Mouse (Mus musculus) thymus, postnatal 10 days (tissue): Measurements from ENCODE around the gene Minpp1.

Experiments used
- DNase-seq, 2 experiments: peaks; one replicate each; pipeline ENCODE4 v3.0.0; 2021; ENCODE audit warnings: low spot score in 2 of 2

Gene Minpp1

DNA sequence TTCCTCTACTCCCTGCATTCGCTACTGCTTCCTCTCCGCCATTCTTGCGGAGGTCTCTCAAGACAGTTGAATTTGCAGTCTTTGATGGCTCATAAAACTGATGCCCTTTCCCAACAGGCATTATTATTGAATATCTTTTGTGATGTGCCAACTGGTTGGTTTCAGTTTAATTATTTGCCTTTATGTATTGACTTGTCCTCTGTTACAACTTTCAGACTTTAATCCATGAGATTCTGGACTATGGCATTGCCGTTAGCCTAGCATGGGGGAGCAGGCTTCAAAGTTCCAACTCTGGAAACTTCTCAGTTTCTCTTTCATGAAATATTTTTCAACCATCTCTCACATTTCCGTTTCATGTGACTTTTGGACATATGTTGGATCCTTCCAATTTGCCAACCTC lies 41.6 kb downstream of the Minpp1 start:
- no peak for DNase-seq

GRCm38 (mm10) chr19:32528723-32529122 lies 43.2 kb downstream of the Minpp1 start:
- no peak for DNase-seq

- DNase-seq = no peak
Observed at GRCm38 (mm10) chr19:32529252-32529942, 43.8 kb downstream of the Minpp1 start.

DNA sequence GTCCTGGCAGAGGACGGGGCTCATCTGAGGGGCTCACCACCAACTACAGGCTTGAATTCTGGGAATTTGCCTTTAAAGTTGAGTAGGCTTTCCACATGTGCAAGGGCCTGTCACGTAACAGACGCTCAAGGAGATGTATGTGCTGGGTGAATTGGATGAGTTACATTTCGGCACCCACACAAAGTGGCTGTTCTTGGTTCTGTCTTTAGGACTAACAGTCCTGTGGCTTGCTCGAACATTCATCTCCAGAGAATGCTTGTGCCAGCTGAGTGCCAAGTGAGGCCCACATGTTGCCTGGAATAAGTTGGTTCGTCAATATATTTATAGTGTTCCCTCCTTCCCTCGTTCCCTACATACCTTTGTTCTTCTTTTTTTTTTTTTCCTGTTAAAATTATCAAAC lies 44.7 kb downstream of the Minpp1 start:
- no peak for DNase-seq

- DNase-seq = no peak
Observed at GRCm38 (mm10) chr19:32532331-32532730, 46.8 kb downstream of the Minpp1 start.

- no peak for DNase-seq
Observed at GRCm38 (mm10) chr19:32532737-32533505, 47.4 kb downstream of the Minpp1 start.

DNA sequence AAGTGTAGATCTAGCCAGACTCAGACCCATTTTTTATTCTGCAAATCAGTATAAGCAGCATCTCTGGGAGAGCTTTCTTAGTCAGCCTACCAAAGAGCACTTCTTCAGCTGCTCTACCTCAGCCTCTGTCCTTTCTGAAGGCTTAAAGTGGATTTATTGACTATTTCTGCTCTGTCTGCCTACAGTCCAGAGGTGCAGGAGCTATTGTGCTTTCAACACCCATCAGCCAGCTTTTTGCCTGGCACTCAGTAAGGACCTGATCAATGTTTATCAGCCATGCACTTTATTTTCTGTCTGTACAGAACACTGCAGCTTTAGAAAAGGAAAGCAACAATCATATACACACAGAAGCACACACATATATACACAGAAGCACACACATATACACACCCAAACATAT lies 49.3 kb downstream of the Minpp1 start:
- no peak for DNase-seq

- DNase-seq = no peak
Observed at GRCm38 (mm10) chr19:32542784-32543490, 57.4 kb downstream of the Minpp1 start.

DNA sequence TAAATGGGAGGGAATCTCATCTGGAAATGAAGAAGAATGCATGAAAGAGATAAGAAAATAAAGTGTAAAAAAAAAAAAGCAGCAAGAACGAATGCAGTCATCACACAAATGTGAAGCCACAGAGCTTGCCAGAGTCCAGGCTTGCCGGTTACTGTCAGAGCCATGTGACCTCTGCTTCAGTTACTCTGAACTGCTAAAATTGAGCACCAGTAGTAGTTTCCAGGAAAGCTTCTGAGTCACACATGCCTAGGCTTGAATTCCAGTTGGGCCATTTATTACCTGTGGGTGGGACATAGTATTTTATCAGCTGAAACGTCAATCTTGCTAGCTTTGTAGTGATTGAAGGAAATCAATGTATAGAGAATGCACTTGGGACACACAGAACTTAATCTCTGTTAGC lies 61.8 kb downstream of the Minpp1 start:
- DNase-seq = no peak

GRCm38 (mm10) chr19:32548202-32548601 lies 62.6 kb downstream of the Minpp1 start:
- DNase-seq = no peak

DNA sequence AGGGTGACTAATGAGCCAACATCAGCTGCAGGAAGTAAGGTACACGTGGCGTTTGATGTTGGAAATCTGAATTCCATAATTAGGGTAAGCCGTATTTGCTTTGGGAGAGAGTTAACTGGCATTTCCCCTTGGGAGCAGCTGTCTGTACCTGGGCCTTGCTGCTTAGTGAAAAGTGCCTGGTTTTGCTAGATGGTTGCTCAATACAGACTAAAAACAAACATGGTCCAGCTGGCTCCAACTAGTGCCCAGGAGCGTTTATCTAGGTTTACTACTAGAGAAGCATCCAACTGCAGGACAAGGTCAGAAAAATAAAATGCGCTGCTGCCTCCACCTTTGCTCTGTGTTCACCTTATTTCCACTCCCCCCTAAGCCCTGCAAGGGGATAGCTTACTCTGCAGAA lies 64.9 kb downstream of the Minpp1 start:
- no peak for DNase-seq

- DNase-seq = no peak
Observed at GRCm38 (mm10) chr19:32551442-32551841, 65.9 kb downstream of the Minpp1 start.

DNA sequence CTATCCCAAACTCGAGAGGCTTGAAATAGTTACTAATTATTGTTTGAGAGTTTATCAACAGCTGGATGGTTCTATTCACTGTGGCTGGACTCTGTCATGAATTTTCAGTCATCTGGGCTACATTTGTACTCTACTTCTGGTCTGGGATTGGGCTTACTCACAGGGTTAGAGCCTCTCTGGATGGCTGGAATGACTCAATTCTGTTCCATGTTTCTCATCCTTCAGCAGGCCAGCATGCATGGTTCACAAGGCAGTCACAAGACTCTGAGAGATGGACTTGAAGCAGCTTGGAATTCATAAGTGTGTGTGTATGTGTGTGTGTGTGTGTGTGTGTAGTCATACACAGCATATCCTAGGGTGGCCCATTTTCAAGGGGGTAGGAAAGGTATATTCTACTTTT lies 66.5 kb downstream of the Minpp1 start:
- no peak for DNase-seq

DNA sequence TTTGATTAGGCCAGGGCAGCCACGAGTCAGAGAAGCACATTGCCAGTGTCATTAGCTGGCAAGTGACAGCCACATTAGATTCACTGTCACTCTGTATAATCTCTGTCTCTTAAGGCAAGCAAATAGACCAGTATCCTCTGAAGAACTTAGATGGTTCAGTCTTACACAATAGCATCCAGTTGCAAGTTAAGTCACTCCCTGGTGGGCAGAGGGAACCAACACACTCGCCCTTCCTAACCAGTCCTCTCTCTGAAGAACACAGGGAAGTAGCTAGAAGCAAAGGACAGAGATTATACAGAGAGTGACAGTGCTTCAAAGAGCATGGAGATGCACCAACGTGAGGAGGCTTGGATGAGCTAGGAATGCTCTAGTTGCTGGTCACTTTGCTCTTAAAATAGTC lies 67.7 kb downstream of the Minpp1 start:
- no peak for DNase-seq

GRCm38 (mm10) chr19:32555257-32555656 lies 69.7 kb downstream of the Minpp1 start:
- DNase-seq = no peak
